Mouse (Mus musculus) forebrain, embryonic 13.5 days (tissue): Measurements from ENCODE around the gene Ednrb. TPM values are rescaled to one million over a fixed set of nuclear protein-coding genes. Genes with fewer than 3 reads are reported as not detected.

Experiments
- ATAC-seq: fragments of 200-750 bp; cut with Nextera tagmentation; 2 replicates; pipeline ENCODE4 v1.8.0; 2017
- H3K27ac ChIP-seq: fragments of 300-500 bp; sonication (generic); 2 replicates; pipeline ENCODE4 v1.5.1; 2015; ENCODE audit warnings: inconsistent platforms, mild to moderate bottlenecking, moderate library complexity
- H3K27me3 ChIP-seq: fragments of 300-500 bp; sonication (generic); 2 replicates; pipeline ENCODE4 v1.6.1; 2015; ENCODE audit warnings: mild to moderate bottlenecking, inconsistent platforms
- H3K36me3 ChIP-seq: fragments of 300-500 bp; sonication (generic); 2 replicates; pipeline ENCODE4 v1.6.1; 2015; ENCODE audit warnings: mild to moderate bottlenecking, inconsistent platforms; ENCODE audit not compliant: poor library complexity, severe bottlenecking
- H3K4me1 ChIP-seq: fragments of 300-500 bp; sonication (generic); 2 replicates; pipeline ENCODE4 v1.6.1; 2015; ENCODE audit warnings: inconsistent platforms
- H3K4me2 ChIP-seq: fragments of 300-500 bp; sonication (generic); 2 replicates; pipeline ENCODE4 v1.6.1; 2015; ENCODE audit warnings: inconsistent platforms, mild to moderate bottlenecking, moderate library complexity
- H3K4me3 ChIP-seq: fragments of 300-500 bp; sonication (generic); 2 replicates; pipeline ENCODE4 v1.5.1; 2015; ENCODE audit warnings: mild to moderate bottlenecking, inconsistent platforms
- H3K9ac ChIP-seq: fragments of 300-500 bp; sonication (generic); 2 replicates; pipeline ENCODE4 v1.6.1; 2015; ENCODE audit warnings: mild to moderate bottlenecking, inconsistent platforms
- H3K9me3 ChIP-seq: fragments of 300-500 bp; sonication (generic); replicated peaks from 2 replicates; pipeline ENCODE4 v1.6.1; 2016; ENCODE audit warnings: inconsistent platforms
- WGBS: fragments of 180-500 bp; shearing (Covaris S2); methylation state at CpG from one replicate; pipeline ENCODE4 v1.1.7; 2015; 5-methylcytosine and 5-hydroxymethylcytosine counted together
- polyA plus RNA-seq: library from polyadenylated mRNA; unstranded; fragments of >200 nt; fragmentation: Nextera tagmentation; extraction: Ambion mirVana; gene quantifications from 2 replicates; pipeline ENCODE4 v1.2.1, GENCODE M21; 2015

Gene Ednrb
- polyA plus RNA-seq, 1 experiment from 2014 or later: 61.9 TPM

DNA sequence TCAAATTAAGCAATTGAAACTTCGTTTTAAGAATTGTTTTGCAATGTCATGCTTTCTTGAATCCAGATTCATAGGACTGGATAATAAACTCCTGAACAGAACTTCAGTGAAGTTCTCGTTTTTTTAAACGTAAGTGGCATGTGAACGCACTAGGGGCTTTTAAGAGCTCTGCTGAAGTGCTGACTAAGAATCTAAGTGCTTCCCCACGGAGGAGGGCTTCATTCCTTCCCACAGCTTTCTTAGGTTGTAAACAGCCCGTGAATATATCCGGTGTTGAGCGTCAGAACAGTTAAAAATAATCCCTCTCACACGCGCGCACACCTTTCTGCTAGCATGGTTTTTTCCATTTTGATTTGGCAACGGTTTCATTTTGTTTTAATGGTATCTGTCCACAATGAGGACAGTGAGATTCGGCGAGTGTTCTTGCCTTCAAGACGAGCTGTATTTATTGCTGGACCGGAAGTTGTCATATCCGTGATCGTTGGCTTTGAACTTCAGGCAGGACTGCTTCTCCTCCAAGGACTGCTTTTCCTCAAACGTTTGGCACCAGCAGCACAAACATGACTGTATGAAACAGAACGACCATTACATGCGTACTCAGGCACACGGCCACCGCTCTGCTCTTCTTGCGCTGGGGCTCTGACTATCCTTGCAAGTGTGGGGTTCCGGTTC lies 27.4 kb downstream of the Ednrb start:
- H3K9ac ChIP-seq: no peak overlapping the region
- H3K4me2 ChIP-seq: no peak overlapping the region
- H3K27me3 ChIP-seq: no peaks in the 10 kb centered on the region
- no peaks in the 10 kb centered on the region for H3K9me3 ChIP-seq
- no peak for ATAC-seq
- 86% methylated on average over 25 of the region's 25 CpGs for WGBS
- peaks cover 24% of the 10 kb centered on the region; the same call in 1 of the 2 replicates for H3K36me3 ChIP-seq
- H3K27ac ChIP-seq: no peak overlapping the region
- no peaks in the 10 kb centered on the region for H3K4me1 ChIP-seq
- H3K4me3 ChIP-seq: no peak overlapping the region

GRCm38 (mm10) chr14:103815542-103815941 lies 28.7 kb downstream of the Ednrb start:
- WGBS: 79% methylated on average over 16 of the region's 16 CpGs
- H3K4me2 ChIP-seq: no peak overlapping the region
- H3K27ac ChIP-seq: no peak overlapping the region
- no peaks in the 10 kb centered on the region for H3K27me3 ChIP-seq
- peaks cover 18% of the 10 kb centered on the region; the same call in 1 of the 2 replicates for H3K36me3 ChIP-seq
- no peak for ATAC-seq
- H3K4me3 ChIP-seq: no peak overlapping the region
- H3K4me1 ChIP-seq: no peaks in the 10 kb centered on the region
- no peaks in the 10 kb centered on the region for H3K9me3 ChIP-seq
- no peak overlapping the region for H3K9ac ChIP-seq

DNA sequence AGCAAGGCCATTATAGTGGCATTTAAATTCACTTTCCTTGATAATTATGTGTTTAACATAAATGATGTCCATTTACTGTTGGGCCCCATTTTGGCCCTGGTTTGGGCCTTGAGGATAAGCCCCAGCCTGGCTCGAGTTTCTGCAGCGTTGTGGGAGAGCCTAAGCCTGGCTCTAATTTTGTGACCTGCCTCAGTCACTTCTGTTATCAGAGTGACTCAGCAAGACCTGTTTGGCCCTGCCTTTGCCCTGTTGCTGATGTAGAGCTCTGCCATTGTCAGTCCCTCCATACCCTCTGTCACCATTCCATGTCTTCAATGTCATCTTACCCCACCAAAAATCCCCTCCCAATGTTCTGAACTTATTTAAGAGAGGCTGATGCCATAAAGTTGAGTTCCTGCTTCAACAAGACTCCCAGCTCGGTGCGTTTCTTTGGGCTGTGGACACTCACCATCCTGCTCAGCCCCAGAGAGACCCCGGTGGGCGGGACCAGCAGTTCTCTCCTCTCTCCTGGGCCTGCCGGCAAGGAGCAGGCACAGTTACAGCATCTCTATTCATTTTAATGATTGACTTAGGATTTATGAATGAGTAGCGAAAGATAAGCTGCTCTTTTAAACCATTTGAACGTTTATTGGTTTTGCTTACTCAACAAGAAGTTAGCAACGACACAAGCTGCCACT lies 30.0 kb downstream of the Ednrb start:
- Histone ChIP-seq H3K27me3 (no peaks in the 10 kb centered on the region), H3K9me3 (no peaks in the 10 kb centered on the region), H3K4me3 (no peak overlapping the region), H3K27ac (no peak overlapping the region), H3K36me3 (peaks cover 15% of the 10 kb centered on the region; the same call in 1 of the 2 replicates), H3K4me2 (no peak overlapping the region), H3K4me1 (no peaks in the 10 kb centered on the region), H3K9ac (no peak overlapping the region)
- ATAC-seq: no peak
- 80% methylated on average over 10 of the region's 10 CpGs for WGBS

DNA sequence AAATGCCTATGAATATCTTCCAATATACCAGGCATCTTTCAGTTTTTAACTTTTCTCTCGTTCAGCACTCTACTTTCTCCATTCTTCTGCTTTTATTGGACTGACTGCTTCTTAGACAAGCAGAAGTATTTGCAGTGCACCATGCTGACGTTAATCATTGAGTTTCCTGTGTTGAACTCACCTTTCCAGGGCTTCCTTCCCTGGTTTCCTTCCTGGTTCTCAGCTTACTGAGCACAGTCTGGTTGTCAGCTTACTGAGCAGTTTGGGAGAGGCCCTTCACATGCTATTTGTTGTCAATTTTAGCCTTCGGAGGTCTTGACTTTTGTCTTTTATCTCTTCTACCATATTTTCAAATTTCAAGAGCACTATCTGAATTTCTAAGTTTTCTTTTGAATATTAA lies 31.0 kb downstream of the Ednrb start:
- Histone ChIP-seq H3K4me3 (no peak overlapping the region), H3K4me1 (no peaks in the 10 kb centered on the region), H3K9me3 (no peaks in the 10 kb centered on the region), H3K36me3 (peaks cover 12% of the 10 kb centered on the region; the same call in 1 of the 2 replicates), H3K27me3 (no peaks in the 10 kb centered on the region), H3K27ac (no peak overlapping the region), H3K4me2 (no peak overlapping the region), H3K9ac (no peak overlapping the region)
- ATAC-seq: no peak
- WGBS: 82% methylated on average over 3 of the region's 3 CpGs

- H3K27me3 ChIP-seq: no peaks in the 10 kb centered on the region
- 95% methylated on average over 7 of the region's 7 CpGs for WGBS
Measured at GRCm38 (mm10) chr14:103811291-103811690, 32.9 kb downstream of the Ednrb start.

GRCm38 (mm10) chr14:103803907-103804659 lies 40.1 kb downstream of the Ednrb start:
- 87% methylated on average over 4 of the region's 4 CpGs for WGBS
- Histone ChIP-seq H3K4me3 (no peak overlapping the region), H3K27me3 (no peaks in the 10 kb centered on the region), H3K4me2 (no peak overlapping the region), H3K27ac (no peak overlapping the region), H3K4me1 (no peaks in the 10 kb centered on the region), H3K9me3 (no peaks in the 10 kb centered on the region), H3K9ac (no peak overlapping the region), H3K36me3 (no peaks in the 10 kb centered on the region)
- ATAC-seq: no peak

More at GRCm38 (mm10) chr14:103811291-103811690, 32.9 kb downstream of the Ednrb start:
- ATAC-seq: no peak
- no peaks in the 10 kb centered on the region for H3K9me3 ChIP-seq
- H3K27ac ChIP-seq: no peak overlapping the region
- no peak overlapping the region for H3K4me2 ChIP-seq
- no peak overlapping the region for H3K9ac ChIP-seq
- no peak overlapping the region for H3K4me3 ChIP-seq
- no peaks in the 10 kb centered on the region for H3K36me3 ChIP-seq
- H3K4me1 ChIP-seq: no peaks in the 10 kb centered on the region

DNA sequence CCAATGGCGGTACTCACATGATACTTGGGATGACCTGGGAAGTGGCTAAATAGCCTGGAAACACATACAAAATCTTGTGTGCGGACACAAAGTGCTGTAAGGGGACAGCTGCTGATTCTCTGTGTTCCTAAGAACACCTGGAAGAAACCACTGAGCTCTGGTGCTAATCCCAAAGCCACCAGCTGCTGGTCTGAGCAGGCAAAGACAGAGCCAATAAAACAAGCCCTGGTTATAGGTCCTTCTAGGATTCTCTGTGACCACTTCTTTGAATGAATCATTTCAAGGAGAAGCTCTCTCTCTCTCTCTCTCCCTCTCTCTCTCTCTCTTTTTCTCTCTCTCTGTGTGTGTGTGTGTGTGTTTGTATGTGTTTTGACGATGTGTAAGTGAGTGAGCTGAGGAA lies 47.1 kb downstream of the Ednrb start:
- H3K27ac ChIP-seq: no peak overlapping the region
- peaks cover 4% of the 10 kb centered on the region; the same call in 1 of the 2 replicates for H3K9me3 ChIP-seq
- ATAC-seq: no peak
- no peak overlapping the region for H3K4me2 ChIP-seq
- H3K36me3 ChIP-seq: 0 out of 2 replicates have a peak, but pooled peaks cover 3% of the 10 kb centered on the region
- no peak overlapping the region for H3K4me3 ChIP-seq
- peaks cover 12% of the 10 kb centered on the region; the same call in 1 of the 2 replicates for H3K4me1 ChIP-seq
- no peaks in the 10 kb centered on the region for H3K27me3 ChIP-seq
- H3K9ac ChIP-seq: no peak overlapping the region
- 84% methylated on average over 3 of the region's 3 CpGs for WGBS

DNA sequence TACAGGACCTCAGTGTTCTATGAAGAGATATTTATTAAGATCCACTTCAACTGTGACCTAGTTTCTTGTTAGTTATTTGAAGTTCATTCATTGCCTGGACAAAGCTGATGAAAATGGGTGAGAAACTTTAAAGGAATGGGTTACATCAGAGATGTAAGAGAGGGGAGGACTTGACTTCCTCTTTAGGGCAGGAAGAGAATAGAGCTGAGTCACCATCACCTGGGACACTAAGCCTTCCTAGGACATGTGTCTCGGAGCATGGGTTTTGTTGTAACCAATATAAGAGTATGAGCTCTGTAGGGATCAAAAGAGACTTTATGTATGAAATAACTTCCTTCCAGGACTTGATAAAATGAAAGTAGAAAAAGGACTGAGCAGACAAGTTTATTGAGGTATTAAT lies 48.6 kb downstream of the Ednrb start:
- Histone ChIP-seq H3K9me3 (peaks cover 4% of the 10 kb centered on the region; the same call in 1 of the 2 replicates), H3K27me3 (no peaks in the 10 kb centered on the region), H3K9ac (no peak overlapping the region), H3K4me3 (no peak overlapping the region), H3K4me2 (no peak overlapping the region), H3K36me3 (0 out of 2 replicates have a peak, but pooled peaks cover 3% of the 10 kb centered on the region), H3K4me1 (peaks cover 12% of the 10 kb centered on the region; the same call in 1 of the 2 replicates), H3K27ac (no peak overlapping the region)
- ATAC-seq: no peak
- 88% methylated on average over 1 of the region's 1 CpGs for WGBS

DNA sequence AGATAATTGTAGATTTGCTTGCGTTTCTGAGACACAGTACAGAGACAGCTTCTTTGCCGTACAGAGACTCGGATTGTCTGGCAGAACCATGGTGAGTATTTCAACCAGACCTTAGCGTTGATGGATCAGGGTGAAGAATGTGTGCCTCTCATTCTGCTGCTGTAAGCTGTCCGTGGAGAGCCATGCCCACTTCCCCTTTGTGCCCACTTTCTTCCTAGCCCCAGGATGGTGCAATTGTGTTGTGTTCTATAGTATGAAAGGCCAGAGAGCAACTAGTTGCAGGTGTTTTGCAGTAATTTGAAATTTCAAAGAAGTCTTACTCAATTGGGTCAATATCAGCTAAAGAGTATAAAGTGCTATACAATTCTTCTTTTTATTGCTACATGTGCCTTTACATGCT lies 50.8 kb downstream of the Ednrb start:
- no peak for ATAC-seq
- 58% methylated on average over 5 of the region's 5 CpGs for WGBS
- no peaks in the 10 kb centered on the region for H3K27me3 ChIP-seq
- no peak overlapping the region for H3K9ac ChIP-seq
- H3K4me3 ChIP-seq: no peak overlapping the region
- no peak overlapping the region for H3K4me2 ChIP-seq
- peaks cover 4% of the 10 kb centered on the region; the same call in 1 of the 2 replicates for H3K9me3 ChIP-seq
- H3K36me3 ChIP-seq: 0 out of 2 replicates have a peak, but pooled peaks cover 3% of the 10 kb centered on the region
- H3K4me1 ChIP-seq: peaks cover 12% of the 10 kb centered on the region; the same call in 1 of the 2 replicates
- H3K27ac ChIP-seq: no peak overlapping the region

DNA sequence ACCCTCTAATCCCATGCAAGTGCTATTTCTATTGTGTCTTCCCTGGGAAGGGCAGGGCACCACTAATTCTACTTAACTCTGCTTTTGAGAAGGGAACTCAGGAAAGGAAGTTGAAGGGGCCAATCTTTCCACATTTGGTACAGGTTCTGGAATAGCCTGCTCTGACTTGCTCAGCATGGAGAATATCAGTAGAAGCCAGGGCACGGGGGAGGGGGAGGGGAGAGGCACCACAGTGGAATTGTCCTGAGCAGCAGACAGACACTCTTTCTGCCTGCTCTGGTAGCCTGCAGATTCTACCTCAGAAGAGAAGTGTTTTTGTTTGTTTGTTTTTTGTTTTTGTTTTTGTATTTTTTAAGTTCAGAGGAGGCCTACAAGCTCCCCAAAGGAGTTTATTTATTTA lies 51.5 kb downstream of the Ednrb start:
- ATAC-seq: no peak
- no peak overlapping the region for H3K4me2 ChIP-seq
- peaks cover 8% of the 10 kb centered on the region; the same call in 1 of the 2 replicates for H3K9me3 ChIP-seq
- H3K4me3 ChIP-seq: no peak overlapping the region
- WGBS: 32% methylated on average over 1 of the region's 1 CpGs
- H3K9ac ChIP-seq: no peak overlapping the region
- peaks cover 12% of the 10 kb centered on the region; the same call in 1 of the 2 replicates for H3K4me1 ChIP-seq
- H3K36me3 ChIP-seq: 0 out of 2 replicates have a peak, but pooled peaks cover 3% of the 10 kb centered on the region
- no peaks in the 10 kb centered on the region for H3K27me3 ChIP-seq
- no peak overlapping the region for H3K27ac ChIP-seq

GRCm38 (mm10) chr14:103787547-103787946 lies 56.7 kb downstream of the Ednrb start:
- no peak for ATAC-seq

More at GRCm38 (mm10) chr14:103787547-103787946, 56.7 kb downstream of the Ednrb start:
- H3K4me2 ChIP-seq: no peak overlapping the region
- WGBS: 90% methylated on average over 2 of the region's 2 CpGs
- H3K4me1 ChIP-seq: peaks cover 3% of the 10 kb centered on the region; the same call in 1 of the 2 replicates
- H3K36me3 ChIP-seq: no peaks in the 10 kb centered on the region
- H3K27me3 ChIP-seq: no peaks in the 10 kb centered on the region
- H3K4me3 ChIP-seq: no peak overlapping the region
- H3K9ac ChIP-seq: no peak overlapping the region
- H3K27ac ChIP-seq: no peak overlapping the region
- 0 out of 2 replicates have a peak, but pooled peaks cover 4% of the 10 kb centered on the region for H3K9me3 ChIP-seq
